Mouse (Mus musculus): ENCODE measurements around the gene Smc5. TPM values are rescaled to one million over a fixed set of nuclear protein-coding genes. Genes with fewer than 3 reads are reported as not detected.

Gene Smc5
- polyA plus RNA-seq, 1 experiment from 2014 or later, result 6.5 TPM

DNA sequence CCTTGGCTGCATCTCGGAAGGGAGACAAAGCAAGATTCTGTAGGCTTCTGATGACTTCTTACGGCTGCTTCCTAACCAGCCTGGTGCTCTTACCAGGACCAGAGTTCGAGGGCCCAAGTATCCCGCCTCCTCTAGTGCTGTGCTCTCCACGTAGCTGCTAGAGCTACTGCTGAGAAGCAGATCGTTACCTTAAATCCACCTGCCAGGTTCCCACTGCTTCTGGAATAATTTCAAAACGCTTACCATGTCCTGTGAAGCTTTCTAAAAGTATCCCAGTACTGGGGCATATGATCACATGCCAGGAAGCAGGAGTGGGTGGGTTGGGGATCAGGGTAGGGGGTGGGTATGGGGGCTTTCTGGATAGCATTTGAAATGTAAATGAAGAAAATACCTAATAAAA lies 33.0 kb upstream of the Smc5 start:
- H3K36me3 ChIP-seq (ENCODE audit: control insufficient read depth, insufficient read depth), result no peaks in the 10 kb centered on the region
- no peak overlapping the region for H3K4me3 ChIP-seq (ENCODE audit: low read depth, low read length)
- H3K27me3 ChIP-seq (replicated peaks; ENCODE audit: control insufficient read depth, insufficient read depth, low read length), result no peaks in the 10 kb centered on the region
- no peaks in the 10 kb centered on the region for H3K4me1 ChIP-seq (replicated peaks; ENCODE audit: control insufficient read depth, insufficient read depth, low read length)
- no peak overlapping the region for H3K9ac ChIP-seq (ENCODE audit: low read depth, low read length)
- no peak for ATAC-seq
- H3K4me2 ChIP-seq (replicated peaks; ENCODE audit: low read depth), result no peak overlapping the region
- H3K27ac ChIP-seq (ENCODE audit: low read depth, low read length), result no peak overlapping the region
- no peak for TF ChIP-seq CTCF (IDR thresholded peaks at IDR 0.05; ENCODE audit: low read depth)
- WGBS, result 90% methylated on average over 7 of the region's 7 CpGs
- H3K9me3 ChIP-seq (ENCODE audit: control insufficient read depth), result no peaks in the 10 kb centered on the region

DNA sequence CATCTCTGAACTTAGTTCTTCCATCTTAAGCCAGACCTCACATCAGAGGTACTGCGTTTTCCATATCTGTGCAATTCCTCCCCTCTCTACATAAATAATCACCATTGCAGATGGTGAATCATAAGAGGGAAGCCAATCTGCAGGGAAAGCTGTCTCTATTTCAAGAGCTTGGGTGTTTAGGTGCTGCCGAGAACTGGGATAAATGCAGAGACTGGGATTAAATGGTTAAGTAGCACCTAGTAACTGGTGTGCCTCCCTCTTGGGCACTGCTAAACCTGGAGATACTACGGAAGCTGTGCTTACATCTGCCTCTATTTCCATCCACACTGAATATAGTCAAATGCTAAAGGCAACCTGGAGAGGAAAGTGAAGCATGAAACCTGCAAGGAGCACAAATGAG lies 26.3 kb upstream of the Smc5 start:
- WGBS, result 84% methylated on average over 3 of the region's 3 CpGs
- no peak for ATAC-seq
- H3K4me3 ChIP-seq (ENCODE audit: low read depth, low read length), result no peak overlapping the region
- no peaks in the 10 kb centered on the region for H3K9me3 ChIP-seq (ENCODE audit: control insufficient read depth)
- no peak overlapping the region for H3K9ac ChIP-seq (ENCODE audit: low read depth, low read length)
- H3K27me3 ChIP-seq (replicated peaks; ENCODE audit: control insufficient read depth, insufficient read depth, low read length), result no peaks in the 10 kb centered on the region
- H3K36me3 ChIP-seq (ENCODE audit: control insufficient read depth, insufficient read depth), result no peaks in the 10 kb centered on the region
- H3K4me2 ChIP-seq (replicated peaks; ENCODE audit: low read depth), result no peak overlapping the region
- no peak overlapping the region for H3K27ac ChIP-seq (ENCODE audit: low read depth, low read length)
- no peak for TF ChIP-seq CTCF (IDR thresholded peaks at IDR 0.05; ENCODE audit: low read depth)
- no peaks in the 10 kb centered on the region for H3K4me1 ChIP-seq (replicated peaks; ENCODE audit: control insufficient read depth, insufficient read depth, low read length)

DNA sequence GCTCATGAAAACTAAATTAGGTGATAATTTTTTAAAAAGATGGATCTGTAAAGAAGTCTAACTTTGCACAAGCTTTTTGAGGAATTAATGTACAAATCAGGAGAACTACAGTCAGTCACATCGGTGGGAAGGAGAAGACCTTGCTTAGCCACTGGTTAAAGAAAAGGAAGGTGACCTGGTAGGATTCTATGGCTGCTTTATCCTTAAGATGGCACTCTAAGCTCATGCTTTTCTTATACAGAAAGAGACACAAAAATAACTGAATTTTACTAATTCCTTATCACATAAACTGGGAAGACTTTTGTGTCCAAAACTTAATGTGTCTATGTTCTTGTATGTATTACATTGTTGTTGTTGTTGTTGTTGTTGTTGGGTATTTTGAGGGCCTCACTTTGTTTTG lies 25.2 kb upstream of the Smc5 start:
- no peak for ATAC-seq
- Histone ChIP-seq H3K9me3 (ENCODE audit: control insufficient read depth) (no peaks in the 10 kb centered on the region), H3K4me2 (replicated peaks; ENCODE audit: low read depth) (no peak overlapping the region), H3K36me3 (ENCODE audit: control insufficient read depth, insufficient read depth) (no peaks in the 10 kb centered on the region), H3K4me3 (ENCODE audit: low read depth, low read length) (no peak overlapping the region), H3K9ac (ENCODE audit: low read depth, low read length) (no peak overlapping the region), H3K27me3 (replicated peaks; ENCODE audit: control insufficient read depth, insufficient read depth, low read length) (no peaks in the 10 kb centered on the region), H3K4me1 (replicated peaks; ENCODE audit: control insufficient read depth, insufficient read depth, low read length) (no peaks in the 10 kb centered on the region), H3K27ac (ENCODE audit: low read depth, low read length) (no peak overlapping the region)
- TF ChIP-seq CTCF (IDR thresholded peaks at IDR 0.05; ENCODE audit: low read depth), result peak; percentile 25
- 89% methylated on average over 1 of the region's 1 CpGs for WGBS

DNA sequence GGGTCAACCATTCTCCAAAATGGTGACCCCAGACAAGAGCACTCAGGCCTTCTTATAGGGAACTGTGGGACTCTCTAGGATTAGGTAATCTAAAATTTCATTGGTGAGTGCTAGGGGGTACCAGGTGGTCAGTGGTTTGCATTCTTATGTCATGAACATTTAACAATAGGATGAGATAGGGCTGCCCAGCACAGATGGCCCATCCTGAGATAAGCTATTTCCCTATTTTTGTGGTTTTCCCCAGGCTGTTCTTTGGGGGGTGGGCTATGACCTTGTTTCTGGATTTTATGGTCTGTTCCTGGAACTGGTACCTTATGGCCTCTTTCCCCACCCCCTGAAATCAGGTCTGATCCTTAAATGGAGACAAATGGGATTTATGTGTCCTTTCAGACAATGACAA lies 23.5 kb upstream of the Smc5 start:
- no peak for ATAC-seq
- Histone ChIP-seq H3K4me1 (replicated peaks; ENCODE audit: control insufficient read depth, insufficient read depth, low read length) (no peaks in the 10 kb centered on the region), H3K4me3 (ENCODE audit: low read depth, low read length) (no peak overlapping the region), H3K27ac (ENCODE audit: low read depth, low read length) (no peak overlapping the region), H3K36me3 (ENCODE audit: control insufficient read depth, insufficient read depth) (no peaks in the 10 kb centered on the region), H3K9ac (ENCODE audit: low read depth, low read length) (no peak overlapping the region), H3K9me3 (ENCODE audit: control insufficient read depth) (no peaks in the 10 kb centered on the region), H3K4me2 (replicated peaks; ENCODE audit: low read depth) (no peak overlapping the region), H3K27me3 (replicated peaks; ENCODE audit: control insufficient read depth, insufficient read depth, low read length) (no peaks in the 10 kb centered on the region)
- no peak for TF ChIP-seq CTCF (IDR thresholded peaks at IDR 0.05; ENCODE audit: low read depth)

DNA sequence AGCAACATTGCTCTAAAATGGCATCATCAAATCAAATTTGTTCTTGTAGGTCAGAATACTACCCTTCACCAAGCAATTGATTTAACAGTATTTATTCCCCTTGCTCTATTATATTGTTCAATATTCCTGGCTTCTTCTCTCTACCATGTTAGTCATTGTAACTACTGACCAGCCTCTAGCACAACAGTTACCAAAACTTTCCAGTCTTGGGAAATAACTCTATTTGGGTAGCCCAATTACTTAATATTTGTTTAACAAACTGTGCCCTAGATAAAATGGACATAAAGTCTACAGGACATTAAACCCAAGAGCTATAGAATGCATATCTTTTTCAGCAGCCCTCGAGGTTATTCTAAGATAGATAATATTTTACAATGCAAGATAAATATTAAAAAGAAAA lies 15.6 kb upstream of the Smc5 start:
- H3K36me3 ChIP-seq (ENCODE audit: control insufficient read depth, insufficient read depth), result no peaks in the 10 kb centered on the region
- no peak overlapping the region for H3K4me3 ChIP-seq (ENCODE audit: low read depth, low read length)
- H3K9me3 ChIP-seq (ENCODE audit: control insufficient read depth), result no peaks in the 10 kb centered on the region
- 56% methylated on average over 1 of the region's 1 CpGs for WGBS
- no peak overlapping the region for H3K27ac ChIP-seq (ENCODE audit: low read depth, low read length)
- no peak overlapping the region for H3K4me2 ChIP-seq (replicated peaks; ENCODE audit: low read depth)
- no peaks in the 10 kb centered on the region for H3K4me1 ChIP-seq (replicated peaks; ENCODE audit: control insufficient read depth, insufficient read depth, low read length)
- H3K9ac ChIP-seq (ENCODE audit: low read depth, low read length), result no peak overlapping the region
- H3K27me3 ChIP-seq (replicated peaks; ENCODE audit: control insufficient read depth, insufficient read depth, low read length), result no peaks in the 10 kb centered on the region
- no peak for TF ChIP-seq CTCF (IDR thresholded peaks at IDR 0.05; ENCODE audit: low read depth)
- ATAC-seq, result no peak

DNA sequence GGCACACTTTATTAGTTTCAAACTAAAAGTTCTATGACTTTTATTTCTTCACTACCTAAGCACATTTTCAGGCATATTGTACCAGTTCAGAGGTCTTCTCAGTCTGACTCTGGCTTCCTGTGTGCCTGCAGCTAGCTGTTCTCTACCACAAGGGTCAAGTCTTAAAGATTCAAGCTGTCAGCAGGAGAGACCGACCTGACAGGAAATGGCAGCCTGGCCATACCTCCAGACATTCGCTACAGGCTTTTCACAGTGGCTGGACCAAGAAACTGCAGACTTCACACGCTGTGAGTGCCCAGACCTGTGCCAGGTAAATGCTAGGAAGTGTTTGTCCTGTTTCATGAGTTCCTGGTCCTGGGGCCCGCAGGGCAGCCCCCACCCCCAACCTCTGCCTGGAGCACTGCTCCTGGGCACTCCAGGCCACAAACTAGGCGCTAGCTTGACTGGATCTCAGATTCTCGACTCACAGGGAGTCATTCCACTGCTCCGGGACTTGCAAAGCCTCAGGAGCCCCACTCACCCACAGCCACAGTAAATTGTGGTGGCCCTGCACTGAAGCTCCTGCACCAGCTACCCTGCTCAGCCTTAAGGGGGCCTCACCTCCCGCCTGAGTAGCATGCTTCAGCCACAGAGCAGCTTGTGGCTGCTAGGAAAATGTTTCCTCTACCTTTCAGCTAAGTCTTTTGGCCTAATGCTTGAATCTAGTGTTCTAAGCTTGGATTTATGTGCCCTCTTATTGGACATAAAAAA lies 8.4 kb upstream of the Smc5 start:
- Histone ChIP-seq H3K9me3 (ENCODE audit: control insufficient read depth) (no peaks in the 10 kb centered on the region), H3K27ac (ENCODE audit: low read depth, low read length) (no peak overlapping the region), H3K4me3 (ENCODE audit: low read depth, low read length) (no peak overlapping the region), H3K4me2 (replicated peaks; ENCODE audit: low read depth) (no peak overlapping the region), H3K4me1 (replicated peaks; ENCODE audit: control insufficient read depth, insufficient read depth, low read length) (no peaks in the 10 kb centered on the region), H3K36me3 (ENCODE audit: control insufficient read depth, insufficient read depth) (no peaks in the 10 kb centered on the region), H3K27me3 (replicated peaks; ENCODE audit: control insufficient read depth, insufficient read depth, low read length) (no peaks in the 10 kb centered on the region), H3K9ac (ENCODE audit: low read depth, low read length) (no peak overlapping the region)
- no peak for TF ChIP-seq CTCF (IDR thresholded peaks at IDR 0.05; ENCODE audit: low read depth)
- no peak for ATAC-seq
- WGBS, result 58% methylated on average over 8 of the region's 8 CpGs
